Mouse (Mus musculus) ES-CJ7 (cell line): Measurements from ENCODE around the gene Tspan11.
A peak's percentile ranks its signal among the peaks of the same experiment; 100 is the strongest.

Experiments used
- DNase-seq: peaks from one replicate; pipeline ENCODE4 v3.0.0; 2011; ENCODE audit warnings: low read depth, low spot score

Tspan11 gene

GRCm38 (mm10) chr6:127932697-127933096 lies 45.3 kb downstream of the Tspan11 start:
- DNase-seq, result no peak

DNA sequence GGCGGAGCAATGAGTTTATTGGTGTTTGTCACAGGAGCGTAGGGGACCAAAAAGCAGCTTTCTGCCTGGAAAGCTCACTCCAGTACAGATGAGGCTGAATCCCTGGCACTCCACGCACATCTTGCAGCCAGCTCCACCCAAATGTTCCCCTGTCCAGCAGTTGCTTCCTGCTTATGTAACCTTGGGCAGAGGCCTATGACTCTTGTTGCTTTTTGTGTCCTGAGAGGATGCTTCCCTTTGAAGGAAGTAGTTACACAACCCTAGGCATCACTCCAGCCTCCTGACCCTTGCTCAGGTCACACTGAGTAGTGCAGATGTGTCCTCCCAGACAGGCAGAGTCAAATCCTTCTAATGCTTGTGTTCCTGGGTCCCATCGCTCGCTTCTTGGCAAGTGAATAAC lies 46.5 kb downstream of the Tspan11 start:
- no peak for DNase-seq

- DNase-seq, result no peak
Measured at GRCm38 (mm10) chr6:127935105-127935504, 47.7 kb downstream of the Tspan11 start.

DNA sequence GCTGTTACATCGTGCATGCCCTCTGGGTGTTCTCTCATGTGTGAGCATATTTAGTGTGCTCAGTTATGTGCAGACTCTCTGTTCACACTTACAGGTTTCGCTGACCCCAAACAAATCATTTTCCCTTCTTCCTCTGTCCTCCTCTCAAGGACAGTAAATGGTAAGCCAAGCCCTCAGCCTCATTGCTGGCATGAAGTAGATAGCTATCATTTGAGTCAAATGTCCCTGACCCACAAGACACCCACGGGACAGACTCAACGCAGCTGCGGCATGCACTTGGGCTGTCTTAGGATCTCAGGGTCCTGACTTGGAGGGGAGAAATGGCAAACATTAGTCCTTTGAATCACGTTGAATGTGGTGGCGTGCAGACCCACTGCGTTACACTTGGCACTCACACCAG lies 55.0 kb downstream of the Tspan11 start:
- no peak for DNase-seq

- peak; percentile 78 for DNase-seq
Measured at GRCm38 (mm10) chr6:127945725-127946124, 58.3 kb downstream of the Tspan11 start.

GRCm38 (mm10) chr6:127948656-127949055 lies 61.3 kb downstream of the Tspan11 start:
- no peak for DNase-seq

DNA sequence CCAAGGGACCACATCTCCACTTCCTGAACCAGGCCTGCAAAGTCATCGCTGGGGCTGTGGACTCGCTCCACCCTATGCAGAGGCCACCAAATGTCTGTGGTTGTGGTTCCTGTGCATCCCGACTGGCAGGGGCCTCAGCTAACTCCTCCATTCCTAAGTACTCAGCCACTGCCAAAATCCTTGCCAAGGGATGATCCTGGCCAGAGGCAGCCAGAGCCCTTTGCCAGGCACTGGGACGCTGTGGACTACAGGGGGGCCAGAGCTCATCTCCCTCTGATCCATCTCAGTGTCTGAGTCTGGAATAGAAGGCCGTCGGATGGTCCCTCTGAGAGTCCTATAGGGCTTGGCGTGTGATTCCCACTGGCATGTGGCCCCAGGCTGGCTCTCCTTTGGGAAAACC lies 62.5 kb downstream of the Tspan11 start:
- no peak for DNase-seq

GRCm38 (mm10) chr6:127953071-127953470 lies 65.7 kb downstream of the Tspan11 start:
- DNase-seq, result no peak

- DNase-seq, result no peak
Measured at GRCm38 (mm10) chr6:127956172-127956571, 68.8 kb downstream of the Tspan11 start.

DNA sequence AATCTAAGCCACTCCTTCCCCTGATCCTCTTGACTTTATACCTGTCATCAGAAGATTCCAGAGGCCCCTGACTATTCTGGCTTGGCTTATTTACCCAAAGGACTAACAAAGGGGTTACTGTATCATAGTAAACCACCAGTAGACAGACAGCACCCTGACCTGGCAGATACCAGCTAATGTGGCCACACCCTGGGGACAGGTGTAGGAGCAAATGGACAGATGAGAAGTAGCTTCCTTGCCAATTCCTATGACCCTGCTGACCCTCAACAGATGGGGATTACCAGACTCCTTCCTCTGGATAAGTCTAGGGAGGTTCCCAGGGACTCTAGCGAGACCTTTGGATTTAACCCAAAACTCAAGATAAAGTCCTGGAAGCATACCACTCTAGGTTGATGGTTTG lies 72.8 kb downstream of the Tspan11 start:
- no peak for DNase-seq

GRCm38 (mm10) chr6:127965497-127965896 lies 78.1 kb downstream of the Tspan11 start:
- peak; percentile 66 for DNase-seq

DNA sequence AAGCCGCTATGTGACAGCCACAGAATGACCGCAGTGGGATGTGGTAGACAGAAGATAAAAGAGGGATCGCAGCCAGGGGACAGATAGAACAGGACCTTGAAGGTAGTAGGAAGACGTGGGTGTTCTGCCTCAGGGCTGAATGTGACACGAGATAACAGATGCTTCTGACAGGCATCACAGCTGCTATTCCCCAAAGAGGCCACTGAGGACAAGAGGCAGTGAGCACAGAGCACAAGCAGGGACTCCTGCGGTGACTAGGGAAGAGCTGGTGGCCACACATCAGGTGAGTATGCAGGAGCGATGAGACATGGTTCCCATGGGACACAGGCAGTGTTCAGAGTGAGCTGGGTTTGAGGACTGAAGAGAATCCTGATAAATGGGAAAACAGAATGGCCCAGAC lies 82.3 kb downstream of the Tspan11 start:
- no peak for DNase-seq

DNA sequence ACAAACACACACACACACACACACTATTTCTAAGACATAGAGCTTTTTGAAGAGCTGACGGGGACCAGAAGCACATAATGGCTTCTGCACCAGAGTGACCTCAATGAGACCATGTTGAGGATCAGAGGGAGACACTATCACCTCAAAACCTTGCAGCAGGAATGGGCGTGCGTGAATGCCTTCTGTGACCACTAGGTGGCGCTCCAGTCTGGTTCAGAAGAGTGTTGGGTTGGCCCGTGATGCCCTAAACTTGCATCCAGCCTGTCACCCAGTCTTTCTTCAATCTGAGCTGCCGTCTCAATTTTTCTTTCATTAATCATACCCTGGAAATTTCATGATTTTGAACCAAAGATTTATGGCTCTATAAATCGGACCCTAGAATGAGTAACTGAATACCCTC lies 82.7 kb downstream of the Tspan11 start:
- DNase-seq, result peak; percentile 75

GRCm38 (mm10) chr6:127970848-127971247 lies 83.5 kb downstream of the Tspan11 start:
- peak; percentile 71 for DNase-seq

- DNase-seq, result no peak
Measured at GRCm38 (mm10) chr6:127971931-127972330, 84.5 kb downstream of the Tspan11 start.

GRCm38 (mm10) chr6:127973553-127973952 lies 86.2 kb downstream of the Tspan11 start:
- no peak for DNase-seq

DNA sequence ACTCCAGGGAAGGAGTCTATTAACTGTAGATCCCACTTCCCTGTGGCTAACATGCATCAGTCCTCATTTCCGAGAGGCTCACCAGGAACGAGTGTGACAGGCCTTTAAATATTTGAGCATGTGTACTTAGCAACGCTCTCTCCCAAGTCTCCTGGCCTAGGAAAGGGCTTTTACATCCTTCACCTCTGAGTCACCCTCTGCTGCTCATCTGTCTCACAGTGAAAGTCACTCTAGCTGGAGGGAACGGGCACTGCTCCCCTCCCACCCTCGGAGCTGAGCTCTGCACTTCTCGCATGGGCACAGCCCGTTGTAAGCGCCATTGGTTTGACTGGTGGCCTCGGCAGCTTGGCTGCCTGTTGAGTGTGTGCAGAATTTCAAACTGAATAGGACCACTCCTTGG lies 86.6 kb downstream of the Tspan11 start:
- no peak for DNase-seq

DNA sequence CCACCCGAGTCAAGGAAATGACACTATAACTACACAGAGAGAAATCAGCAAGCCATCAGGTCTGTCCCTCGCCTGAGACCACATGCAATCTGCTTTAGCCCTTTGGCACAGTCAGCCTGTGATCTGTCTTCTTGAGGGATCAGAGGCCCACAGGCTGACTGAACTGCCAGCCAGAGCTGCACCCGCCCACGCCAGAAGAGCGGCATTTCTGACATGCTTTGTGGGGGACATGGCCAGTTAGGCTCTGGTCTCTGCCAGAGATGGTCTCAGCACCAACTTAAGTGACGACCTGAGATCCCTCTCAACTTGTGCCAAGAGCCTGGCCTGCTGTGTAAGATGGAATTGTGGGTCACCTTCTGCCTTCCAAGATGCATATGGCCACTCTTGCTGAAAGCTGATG lies 89.3 kb downstream of the Tspan11 start:
- DNase-seq, result no peak

- no peak for DNase-seq
Measured at GRCm38 (mm10) chr6:127978941-127979340, 91.6 kb downstream of the Tspan11 start.

DNA sequence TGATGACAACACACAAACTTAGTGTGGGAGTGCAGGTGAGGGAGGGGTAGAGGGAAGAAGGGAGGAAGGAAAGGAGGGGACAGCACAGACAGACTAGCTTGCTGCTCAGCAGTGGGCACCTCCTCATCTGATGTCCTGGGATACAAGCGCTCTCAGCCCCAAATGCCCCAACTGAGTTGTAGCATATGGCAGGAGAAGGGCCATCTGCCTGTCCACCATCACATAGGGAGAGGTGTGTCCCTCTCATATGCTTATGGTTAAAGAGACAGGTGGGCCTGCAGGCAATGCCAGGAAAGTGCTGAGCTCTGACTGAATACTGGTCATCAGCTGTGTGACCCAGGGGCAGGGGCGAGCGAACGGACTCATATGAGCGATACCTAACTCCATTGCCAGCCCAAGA lies 92.4 kb downstream of the Tspan11 start:
- DNase-seq, result no peak

- DNase-seq, result peak; percentile 31
Measured at GRCm38 (mm10) chr6:127980381-127981045, 93.1 kb downstream of the Tspan11 start.

GRCm38 (mm10) chr6:127981176-127981575 lies 93.8 kb downstream of the Tspan11 start:
- DNase-seq, result no peak

GRCm38 (mm10) chr6:127986357-127986756 lies 99.0 kb downstream of the Tspan11 start:
- DNase-seq, result no peak

DNA sequence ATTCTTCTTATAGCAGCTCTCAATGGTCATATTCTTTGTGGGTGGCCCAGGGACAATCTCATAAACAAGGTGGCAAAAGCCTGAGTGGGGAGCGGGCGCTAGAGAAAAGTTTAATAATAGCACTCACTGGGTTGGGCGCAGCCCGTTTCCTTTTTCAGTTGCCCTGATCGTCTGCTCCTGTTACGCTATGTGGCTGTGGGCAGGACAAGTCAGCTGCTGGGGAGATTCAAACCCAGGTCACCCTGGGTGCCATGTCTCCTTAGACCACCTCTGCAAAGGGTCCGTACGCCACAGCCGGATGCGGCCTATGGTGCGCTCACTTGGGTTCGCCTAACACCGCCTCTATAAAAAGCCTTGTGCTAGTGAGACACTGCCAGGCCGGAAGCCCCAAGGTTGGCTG lies 100.0 kb downstream of the Tspan11 start:
- no peak for DNase-seq
